Mouse (Mus musculus) stomach, postnatal 0 days (tissue): ENCODE results near the gene Rps17.

Source experiments
- CTCF ChIP-seq: IDR thresholded peaks from 2 replicates; pipeline ENCODE4 v1.5.1; 2016; ENCODE audit warnings: antibody characterized with exemption, low read depth, mild to moderate bottlenecking, moderate library complexity
- EP300 ChIP-seq: optimal IDR thresholded peaks from 2 replicates; pipeline ENCODE3; 2016; ENCODE audit warnings: antibody characterized with exemption

DNA sequence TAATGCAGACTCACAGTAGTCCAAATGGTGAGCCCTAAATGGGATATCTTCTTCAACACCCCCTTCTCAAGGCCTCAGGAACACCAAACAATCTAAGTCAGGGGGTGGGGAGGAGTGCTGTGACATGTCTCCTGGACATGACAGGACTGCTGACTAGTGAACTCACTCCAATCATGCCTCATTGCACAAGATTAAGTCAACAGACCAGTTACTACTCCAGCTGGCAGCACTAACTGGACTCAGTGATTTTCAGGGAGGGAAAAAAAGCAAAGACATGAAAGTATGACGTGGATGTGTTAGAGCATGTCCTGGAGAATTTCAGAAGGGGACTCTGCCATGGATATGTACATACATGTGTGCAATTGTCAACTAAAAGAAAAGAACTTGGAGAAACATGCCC lies 34.3 kb upstream of the Rps17 start:
- no peak for TF ChIP-seq CTCF
- no peak for TF ChIP-seq EP300
